Mouse (Mus musculus): ENCODE measurements around the gene Gpr141.
"Not testable (repeated sequence)": the region's sequence is repeated elsewhere in the genome, so short reads cannot be mapped to it uniquely, and the experiment has no call there.

Gene Gpr141

DNA sequence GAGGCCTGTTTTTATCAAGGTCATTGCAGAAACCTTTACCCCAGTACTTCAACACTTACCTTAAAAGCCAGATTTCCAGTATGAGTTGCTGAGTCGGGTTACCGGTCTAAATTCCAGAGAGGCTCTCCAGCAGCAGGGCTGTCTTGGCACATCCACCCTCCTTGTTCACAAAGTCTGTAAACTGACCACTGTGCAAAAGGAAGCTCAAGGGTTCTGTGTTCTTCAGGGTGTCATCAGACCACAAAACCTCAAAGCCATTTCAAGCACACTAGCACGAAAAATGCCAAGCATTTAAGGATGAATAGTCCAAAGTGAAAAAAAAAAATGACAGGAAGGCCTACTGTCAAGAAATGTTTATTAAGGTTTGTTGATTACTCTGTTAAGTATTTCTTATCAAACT is at the start of gene Gpr141:
Gene Gpr141 (minus strand): TSS at position 187 of the 400 bp plus-strand sequence.
- no peak for DNase-seq (ENCODE audit: low spot score)

DNA sequence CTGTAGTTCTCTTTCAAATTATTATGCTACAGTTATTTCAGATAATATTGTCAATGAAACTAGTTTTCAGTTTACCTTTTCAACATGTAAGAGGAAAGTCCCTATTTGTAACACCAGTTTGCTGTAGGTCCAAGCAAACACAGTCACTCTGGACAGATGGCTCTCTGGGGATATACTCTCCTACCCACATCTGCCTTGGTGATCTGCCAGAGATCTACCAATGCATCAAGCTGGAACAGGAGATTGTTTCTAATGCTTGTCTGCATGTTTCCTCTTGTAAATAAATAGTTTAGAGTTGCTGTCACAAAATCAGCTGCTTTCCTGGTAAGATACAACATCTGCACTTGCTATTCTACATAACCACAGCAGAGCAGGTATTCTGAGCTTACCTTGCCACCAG is 40.2 kb upstream of the Gpr141 start:
- DNase-seq (ENCODE audit: low spot score), result no peak

DNA sequence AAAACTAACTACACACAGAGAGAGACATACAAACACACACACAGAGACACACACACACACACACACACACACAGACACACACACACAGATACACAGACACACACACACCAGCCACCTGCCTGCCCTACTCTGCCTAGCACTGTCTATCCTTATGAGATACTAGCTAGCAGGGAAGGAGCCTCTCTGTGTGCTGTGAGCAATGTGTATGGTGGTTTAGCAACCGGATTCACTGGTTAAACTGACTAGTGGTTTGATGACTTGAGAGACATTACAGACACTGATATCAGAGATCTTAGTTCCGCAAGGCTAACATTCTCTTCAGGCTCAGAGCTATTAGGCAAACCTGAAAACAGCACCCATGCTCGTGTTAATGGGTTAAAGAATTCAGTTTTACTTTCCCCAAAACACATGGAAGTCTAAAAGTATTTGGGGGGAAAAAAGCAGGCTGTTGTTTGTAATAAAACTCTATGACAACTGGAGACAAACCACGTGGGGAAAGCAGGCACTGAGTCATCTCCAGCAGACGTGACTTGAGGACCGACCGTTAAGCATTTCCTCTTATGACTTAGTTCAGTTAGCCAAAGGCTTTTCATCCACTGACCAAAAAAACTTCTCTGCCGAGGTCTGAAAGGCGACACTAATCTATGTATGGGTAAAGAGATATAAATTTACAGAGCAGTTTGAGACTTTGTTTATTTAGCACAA is 30.7 kb upstream of the Gpr141 start:
- no peak for DNase-seq (ENCODE audit: low spot score)

DNA sequence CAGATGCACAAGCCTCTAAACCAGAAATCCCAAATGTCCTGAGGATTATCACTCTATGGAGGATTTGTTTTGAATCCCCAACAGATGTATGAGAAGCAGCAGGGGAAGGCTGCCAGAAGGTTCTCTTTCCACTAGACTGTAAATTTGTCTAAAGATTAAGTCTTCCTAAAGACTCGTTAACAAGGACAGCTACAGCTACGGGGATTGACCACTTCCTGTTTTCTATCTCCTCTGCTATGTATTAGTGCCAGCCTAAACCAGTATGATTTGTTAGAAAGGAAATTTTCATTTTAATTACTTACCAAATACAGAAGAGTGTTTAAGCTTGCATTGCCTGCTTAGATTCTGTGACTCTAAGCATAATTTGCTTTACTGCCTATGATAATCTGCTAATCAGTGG is 30.0 kb upstream of the Gpr141 start:
- DNase-seq (ENCODE audit: low spot score), result no peak

DNA sequence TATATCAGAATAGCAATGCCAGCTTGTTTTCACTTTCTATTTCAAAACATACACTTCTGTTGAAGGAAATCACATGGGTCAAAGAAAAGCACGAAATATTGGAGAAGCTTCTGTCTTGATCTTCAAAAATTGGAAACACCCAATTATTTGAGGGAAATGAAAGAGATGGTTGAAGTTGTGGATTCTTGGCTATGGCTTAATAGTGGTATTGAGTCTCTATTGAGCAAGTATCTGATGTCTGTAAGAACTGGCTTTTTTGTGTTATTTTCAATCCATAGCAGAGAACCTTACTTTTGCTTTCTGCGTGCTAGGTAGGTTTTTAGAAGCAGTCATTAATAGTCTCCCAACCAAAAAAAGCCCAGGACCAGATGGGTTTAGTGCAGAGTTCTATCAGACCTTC is 19.4 kb upstream of the Gpr141 start:
- no peak for DNase-seq (ENCODE audit: low spot score)

DNA sequence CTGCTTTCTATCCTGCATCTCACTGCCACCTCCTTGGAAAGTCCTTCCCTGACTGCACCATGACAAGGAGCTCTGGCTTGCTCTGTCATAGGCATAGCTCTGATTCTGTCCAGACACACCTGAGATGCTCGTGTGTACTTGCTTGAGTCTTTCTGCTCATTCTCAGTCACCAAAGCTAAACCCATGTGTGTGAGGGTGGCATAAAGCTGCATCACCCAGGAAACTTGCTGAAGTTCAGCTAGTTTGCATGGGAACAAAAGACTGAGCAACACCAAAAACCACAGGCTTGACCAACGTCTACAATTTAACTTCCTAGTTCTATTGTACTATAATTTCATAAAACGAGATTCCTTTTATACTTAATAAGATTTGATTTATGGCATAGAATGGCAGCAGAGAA is 18.6 kb upstream of the Gpr141 start:
- DNase-seq (ENCODE audit: low spot score), result no peak

DNA sequence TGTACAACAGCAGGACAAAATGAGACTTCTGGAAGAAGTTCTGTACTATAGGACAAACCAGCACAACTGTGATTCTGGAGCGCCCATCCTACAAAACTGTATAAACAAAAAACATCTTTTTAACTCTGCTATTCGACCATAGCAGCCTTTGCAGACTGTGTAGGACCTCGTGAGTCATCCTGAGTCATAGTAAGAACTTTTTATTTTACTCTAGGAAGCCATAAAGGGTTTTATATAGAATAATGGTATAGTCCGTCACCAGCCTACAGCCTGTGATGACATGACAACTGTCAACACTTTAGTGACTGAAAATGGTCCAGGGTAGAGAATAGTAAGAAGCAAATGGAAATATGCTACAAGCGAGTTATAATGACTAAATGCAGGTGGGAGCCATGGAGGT is 17.6 kb upstream of the Gpr141 start:
- no peak for DNase-seq (ENCODE audit: low spot score)

DNA sequence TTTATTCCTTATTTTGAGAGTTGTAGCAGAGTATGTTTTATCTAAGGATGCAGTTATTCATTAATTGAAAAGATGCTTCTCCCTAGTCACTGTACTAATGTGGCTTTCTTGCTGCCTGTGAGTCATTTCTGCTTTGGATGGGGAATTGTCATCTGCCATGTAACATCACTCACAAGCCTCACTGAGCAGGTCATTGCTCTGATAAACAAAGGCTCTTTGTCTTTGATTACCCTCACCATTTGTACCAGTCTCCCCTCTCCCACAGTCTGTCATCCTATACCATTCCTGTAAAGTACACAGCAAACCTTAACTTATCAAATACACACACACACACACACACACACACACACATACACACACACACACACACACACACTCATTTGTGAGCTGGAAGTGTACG is 16.1 kb upstream of the Gpr141 start:
- DNase-seq (ENCODE audit: low spot score), result no peak

DNA sequence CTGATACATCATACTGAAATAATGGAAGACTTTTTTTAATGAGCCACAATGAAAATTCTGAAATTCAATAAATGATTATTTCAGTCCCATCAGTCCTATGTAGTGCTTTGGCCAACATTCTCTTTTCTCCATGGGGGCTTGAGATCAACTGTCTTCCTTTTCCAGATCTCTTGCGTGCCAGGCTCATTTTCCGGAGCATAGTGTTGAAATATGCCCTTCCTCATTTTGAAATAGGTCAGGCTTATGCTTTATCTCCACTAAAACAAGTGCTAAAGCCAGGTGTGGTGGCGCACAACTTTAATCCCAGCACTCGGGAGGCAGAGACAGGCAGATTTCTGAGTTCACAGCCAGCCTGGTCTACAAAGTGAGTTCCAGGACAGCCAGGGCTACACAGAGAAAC is 6.5 kb upstream of the Gpr141 start:
- DNase-seq (ENCODE audit: low spot score), result no peak

DNA sequence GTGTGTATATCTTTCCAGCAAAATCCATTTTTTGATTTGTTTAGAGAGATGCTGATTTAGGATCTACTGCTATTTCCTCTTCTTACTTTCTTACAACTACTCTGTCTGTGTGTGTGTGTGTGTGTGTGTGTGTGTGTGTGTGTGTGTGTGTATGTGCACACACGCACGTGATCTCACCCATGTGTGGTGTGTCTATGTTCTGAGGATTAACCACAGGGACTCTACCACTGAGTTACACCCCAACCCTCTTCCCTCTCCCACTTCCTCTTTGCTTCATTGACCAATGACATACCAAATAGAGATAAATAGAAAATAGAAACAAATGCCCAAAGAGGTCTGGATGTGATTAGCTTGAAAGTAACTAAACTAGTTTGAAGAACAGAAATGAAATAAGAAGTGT is 4.0 kb upstream of the Gpr141 start:
- no peak for DNase-seq (ENCODE audit: low spot score)

DNA sequence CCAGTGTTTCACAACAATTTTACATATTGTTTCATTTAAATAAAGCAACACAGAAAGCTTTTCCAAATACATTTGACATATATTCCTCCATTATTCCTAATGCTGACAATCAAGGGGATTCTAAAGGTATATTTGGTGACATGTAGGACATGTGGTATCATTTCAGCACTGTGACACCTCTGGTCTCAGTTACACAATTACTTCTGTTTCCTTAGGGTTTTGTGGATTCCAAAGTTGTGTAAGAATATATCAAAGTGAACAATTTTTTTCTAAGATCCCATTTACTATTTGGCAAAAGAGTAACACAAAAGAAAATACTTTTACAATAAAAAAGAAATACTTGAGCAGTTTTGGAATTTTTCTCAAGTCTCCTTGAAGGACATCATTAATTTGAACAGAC is 2.4 kb downstream of the Gpr141 start:
- no peak for DNase-seq (ENCODE audit: low spot score)

DNA sequence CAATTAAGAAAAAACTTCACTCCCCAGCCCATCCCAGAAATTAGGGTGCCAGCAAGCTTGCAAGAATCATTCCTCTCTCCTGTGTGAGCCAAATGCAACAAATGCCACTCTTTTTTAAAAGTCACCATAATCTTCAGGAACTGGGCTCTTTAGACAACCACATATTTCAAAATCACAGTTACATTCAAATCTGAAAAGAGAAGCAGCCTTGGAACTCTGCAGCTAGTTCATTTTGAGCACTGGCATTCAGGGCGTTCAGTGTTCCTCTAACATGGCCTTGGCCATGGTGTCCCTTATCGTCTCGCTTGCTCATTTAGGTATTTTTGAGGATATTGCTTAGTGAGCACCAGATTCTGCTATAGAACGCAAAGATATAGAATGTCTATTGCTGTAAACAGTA is 4.1 kb downstream of the Gpr141 start:
- DNase-seq (ENCODE audit: low spot score), result no peak

DNA sequence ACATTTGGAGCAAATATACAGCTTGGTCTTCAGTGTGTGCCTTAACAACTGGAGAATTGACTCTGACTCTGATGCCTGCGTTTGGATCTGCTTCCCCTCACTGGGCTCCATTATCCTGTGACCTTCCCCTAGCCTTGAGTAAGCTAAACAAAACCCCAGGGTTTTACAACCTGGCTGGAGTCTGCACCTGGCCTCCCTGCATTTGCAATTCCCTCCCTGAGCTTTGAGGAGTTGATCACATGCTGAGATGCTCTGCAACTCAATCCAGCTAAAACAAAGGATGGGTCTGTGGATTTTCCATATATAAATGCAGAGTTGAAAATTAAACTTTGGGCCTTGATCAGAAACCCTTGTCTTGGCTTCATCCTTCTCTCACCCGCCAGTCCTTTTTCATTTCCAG is 4.8 kb downstream of the Gpr141 start:
- no peak for DNase-seq (ENCODE audit: low spot score)

DNA sequence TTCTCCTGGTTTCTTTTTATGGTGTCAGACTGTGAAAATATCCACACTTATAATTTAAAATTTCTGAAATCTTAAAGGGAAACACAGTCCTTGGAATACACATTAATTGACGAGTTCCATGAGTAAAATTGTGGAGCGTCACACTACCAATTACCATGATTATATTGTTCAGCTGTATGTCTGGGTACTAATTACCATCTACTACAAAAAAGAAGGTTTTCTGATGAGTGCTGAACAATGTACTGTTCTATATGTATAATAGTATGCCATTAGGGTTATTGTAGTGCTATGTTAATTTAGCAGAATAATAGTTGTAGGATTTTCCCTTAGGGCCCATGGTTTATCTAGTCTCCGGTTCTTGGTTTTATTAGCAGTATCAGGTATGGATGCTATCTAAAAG is 29.1 kb downstream of the Gpr141 start:
- no peak for DNase-seq (ENCODE audit: low spot score)

DNA sequence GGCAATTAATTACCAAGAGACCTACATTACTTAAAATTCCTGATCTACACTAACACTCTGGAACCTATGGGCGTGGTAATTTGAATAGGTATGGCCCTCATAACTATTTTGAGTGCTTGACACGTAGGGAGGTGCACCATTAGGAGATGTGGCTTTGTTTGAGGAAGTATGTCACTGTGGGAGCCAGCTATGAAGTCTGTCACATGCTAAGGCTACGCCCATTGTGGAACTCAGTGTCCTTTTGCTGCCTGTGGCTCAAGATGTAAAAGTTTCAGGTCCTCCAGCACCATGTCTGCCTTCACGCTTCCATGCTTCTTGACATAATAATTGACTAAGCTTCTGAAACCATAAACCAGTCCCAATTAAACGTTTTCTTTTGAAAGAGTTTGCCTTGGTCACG is 29.6 kb downstream of the Gpr141 start:
- DNase-seq (ENCODE audit: low spot score), result no peak

DNA sequence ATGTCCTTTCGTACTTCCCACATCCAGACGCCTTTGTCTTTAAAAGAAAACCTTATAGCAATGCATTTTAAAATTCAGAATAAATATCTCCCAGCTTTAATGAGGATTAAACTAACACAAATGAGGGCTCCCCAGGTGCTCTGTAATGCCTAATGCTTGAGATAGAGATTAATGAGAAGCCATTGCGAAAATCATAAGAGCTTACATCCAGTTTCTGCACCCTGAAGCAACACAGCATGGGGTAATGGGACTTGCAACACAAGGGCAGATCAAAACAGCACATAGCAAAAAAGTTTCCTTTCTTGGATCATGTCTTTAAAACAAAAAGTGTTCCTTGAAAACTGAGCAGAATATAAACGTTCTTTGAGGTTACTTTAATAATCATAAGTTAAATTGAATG is 30.3 kb downstream of the Gpr141 start:
- DNase-seq (ENCODE audit: low spot score), result no peak

DNA sequence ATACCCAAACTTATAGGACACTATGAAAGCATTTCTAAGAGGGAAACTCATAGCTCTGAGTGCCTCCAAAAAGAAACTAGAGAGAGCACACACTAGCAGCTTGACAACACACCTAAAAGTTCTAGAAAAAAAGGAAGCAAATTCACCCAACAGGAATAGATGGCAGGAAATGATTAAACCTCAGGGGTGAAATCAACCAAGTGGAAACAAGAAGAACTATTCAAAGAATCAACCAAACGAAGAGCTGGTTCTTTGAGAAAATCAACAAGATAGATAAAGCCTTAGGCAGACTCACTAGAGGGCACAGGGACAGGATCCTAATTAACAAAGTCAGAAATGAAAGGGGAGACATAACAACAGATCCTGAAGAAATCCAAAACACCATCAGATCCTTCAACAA is 36.1 kb downstream of the Gpr141 start:
- not testable (repeated sequence) for DNase-seq (ENCODE audit: low spot score)

DNA sequence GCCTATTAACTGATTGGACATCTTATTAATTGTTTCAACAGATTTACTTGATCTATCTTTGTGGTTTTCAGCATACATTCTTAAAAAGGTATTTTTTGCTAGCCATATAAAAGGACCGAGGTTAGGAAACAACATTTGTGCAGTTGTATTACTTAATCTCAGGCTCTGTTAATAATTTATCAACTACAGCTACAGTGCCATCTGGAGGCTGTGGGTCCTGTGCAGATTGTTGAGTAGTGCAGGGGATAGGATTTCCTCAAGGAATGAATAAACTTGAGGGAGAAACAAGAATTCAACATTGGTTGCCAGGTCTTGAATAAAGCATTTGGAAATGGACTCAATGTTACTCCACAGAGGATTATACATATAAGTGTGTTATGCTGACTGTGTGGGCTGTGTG is 53.9 kb downstream of the Gpr141 start:
- no peak for DNase-seq (ENCODE audit: low spot score)

DNA sequence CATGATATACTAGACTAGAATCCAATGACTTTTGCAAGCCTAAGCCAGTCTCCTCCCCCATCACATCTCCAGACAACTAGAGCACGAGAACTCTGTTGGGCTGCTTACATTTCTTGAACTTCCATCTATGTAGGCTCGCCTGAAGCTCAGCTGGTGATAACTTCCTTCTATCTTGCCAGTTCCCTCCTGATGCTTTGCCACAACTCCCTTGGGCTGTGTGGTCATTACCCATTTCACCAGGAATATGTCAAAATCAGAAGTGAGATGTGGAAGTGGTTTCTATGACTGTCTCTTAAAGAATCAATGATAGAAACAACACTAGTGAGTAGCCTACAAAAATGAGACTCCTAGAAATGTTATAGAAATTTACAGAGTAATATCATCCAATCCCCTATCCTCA is 56.9 kb downstream of the Gpr141 start:
- DNase-seq (ENCODE audit: low spot score), result no peak

DNA sequence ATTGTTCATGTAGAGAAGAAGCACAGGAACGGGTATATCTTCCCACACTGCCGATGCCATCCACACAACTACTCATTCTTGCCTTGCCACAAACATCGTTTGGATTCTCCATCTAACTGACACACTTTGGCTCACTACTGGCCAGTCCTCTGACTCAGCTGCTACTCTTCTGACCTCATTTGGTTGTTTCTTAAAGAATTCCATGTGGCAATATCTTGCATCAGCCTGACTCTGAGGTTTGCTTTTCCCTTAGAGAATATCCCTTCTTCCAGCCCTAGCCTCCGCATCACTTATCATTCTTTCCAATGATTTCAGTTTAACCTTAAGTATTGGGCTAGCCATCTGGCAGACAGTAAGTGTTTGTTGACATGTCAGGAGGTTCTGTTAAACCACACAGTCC is 59.8 kb downstream of the Gpr141 start:
- no peak for DNase-seq (ENCODE audit: low spot score)

DNA sequence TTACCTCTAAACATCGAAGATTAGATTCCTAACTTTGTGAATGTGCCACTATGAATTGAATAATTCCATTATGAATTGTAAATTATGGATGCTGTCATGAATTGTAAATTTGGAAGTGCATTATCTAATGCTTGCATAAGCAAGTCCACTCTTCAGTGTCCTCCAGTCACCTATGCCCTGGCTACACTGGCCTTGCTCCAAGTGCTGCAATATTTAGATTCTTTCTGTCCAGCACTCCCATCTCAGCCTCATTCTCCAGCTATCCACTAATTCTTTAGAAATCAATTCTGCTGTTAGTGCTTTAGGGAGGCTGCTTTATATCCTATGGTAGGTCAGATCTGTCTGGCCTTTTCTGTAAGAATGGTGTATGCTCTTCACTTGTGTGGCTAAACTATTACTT is 60.8 kb downstream of the Gpr141 start:
- DNase-seq (ENCODE audit: low spot score), result no peak

DNA sequence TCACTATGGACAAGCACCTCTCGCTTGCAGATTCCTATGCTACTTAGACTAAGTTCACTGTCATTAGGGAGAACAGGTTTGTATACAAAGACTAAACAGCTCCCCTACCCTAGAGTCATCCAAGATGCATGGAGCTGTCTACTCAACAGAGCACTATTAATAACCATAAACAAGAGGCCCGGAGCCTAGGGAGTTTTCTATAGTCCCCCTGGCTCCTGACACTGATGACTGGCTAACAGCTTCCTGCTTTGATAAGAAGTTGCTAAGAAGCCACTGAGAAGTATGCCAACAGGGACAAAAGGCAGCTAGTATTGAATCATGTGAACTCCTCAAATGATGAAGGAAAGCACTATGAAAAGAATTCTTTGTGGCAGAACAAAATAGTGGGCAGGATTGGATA is 78.3 kb downstream of the Gpr141 start:
- no peak for DNase-seq (ENCODE audit: low spot score)

DNA sequence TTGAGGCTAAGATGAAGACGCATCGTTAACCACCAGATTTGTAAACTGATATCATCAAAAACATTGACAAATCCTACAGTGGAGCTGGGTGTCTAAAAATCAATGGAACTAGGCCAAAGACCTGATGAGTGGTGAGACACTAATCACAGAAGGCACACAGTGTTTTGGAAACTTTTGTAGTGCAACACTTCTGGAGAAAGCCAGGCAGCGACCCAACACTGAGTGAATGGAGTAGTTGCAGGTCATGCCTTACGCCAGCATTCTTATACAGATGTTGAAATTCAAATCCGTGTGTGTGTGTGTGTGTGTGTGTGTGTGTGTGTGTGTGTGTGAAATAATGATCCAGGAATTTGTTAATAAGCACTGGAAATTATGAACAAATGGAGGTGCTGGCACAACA is 79.5 kb downstream of the Gpr141 start:
- no peak for DNase-seq (ENCODE audit: low spot score)

DNA sequence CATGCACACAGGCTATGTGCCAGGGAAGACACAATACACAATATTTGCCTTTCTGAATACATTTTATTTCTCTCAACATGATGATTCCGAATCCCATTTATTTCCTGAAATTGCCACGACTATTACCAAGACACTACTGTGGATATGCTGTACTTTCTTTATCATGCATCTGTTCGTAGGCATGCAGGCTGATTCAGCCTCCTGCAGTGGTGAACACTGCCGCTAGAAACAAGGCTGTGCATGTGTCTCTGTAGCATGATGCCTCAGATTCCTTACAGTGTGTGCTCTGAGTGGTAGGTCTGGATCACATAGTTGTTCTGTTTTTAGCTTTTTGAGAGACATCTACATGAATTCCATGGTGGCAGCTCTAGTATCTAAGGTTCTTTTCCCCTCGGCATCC is 89.5 kb downstream of the Gpr141 start:
- no peak for DNase-seq (ENCODE audit: low spot score)

DNA sequence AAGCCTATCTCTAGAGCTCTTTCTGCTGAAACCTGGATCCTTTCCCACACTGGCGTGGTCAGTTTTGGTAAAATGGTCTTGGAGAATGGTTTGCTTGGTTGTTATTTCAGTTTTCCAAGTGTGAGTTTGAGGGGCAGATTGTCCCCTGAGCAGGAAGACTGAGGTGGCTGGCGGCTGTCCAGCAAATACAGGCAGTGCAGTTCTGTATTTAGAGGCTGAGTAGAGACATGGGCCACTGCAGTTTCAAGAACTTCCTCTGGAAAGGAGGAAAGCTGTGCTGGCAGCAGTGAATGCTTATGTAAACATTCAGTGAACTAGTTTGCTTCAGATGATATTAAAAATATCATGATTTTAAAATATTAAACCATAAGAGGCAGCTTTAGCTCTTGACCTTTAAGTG is 93.2 kb downstream of the Gpr141 start:
- DNase-seq (ENCODE audit: low spot score), result no peak
